Mouse (Mus musculus) retina, adult 2 months (tissue): ENCODE results near the gene Atcay.
"Not testable (repeated sequence)": the region's sequence is repeated elsewhere in the genome, so short reads cannot be mapped to it uniquely, and the experiment has no call there.

ENCODE experiments used
- DNase-seq: peaks from one replicate; pipeline ENCODE4 v3.0.0-alpha.2; 2012; ENCODE audit warnings: low read depth, low spot score

Atcay gene

GRCm38 (mm10) chr10:81179451-81180342 lies 50.9 kb downstream of the Atcay start:
- no peak for DNase-seq

- no peak for DNase-seq
These were observed 51.7 kb downstream of the Atcay start for GRCm38 (mm10) chr10:81178927-81179326.

- DNase-seq = no peak
These were observed 52.5 kb downstream of the Atcay start for GRCm38 (mm10) chr10:81177958-81178712.

- DNase-seq = no peak
These were observed 53.1 kb downstream of the Atcay start for GRCm38 (mm10) chr10:81177491-81177925.

GRCm38 (mm10) chr10:81176466-81177271 lies 54.0 kb downstream of the Atcay start, which contains the start of gene Eef2:
Eef2 (plus strand) TSS chr10:81176631.
- peak; percentile 97 for DNase-seq

GRCm38 (mm10) chr10:81175936-81176465 lies 54.6 kb downstream of the Atcay start:
- DNase-seq = no peak

- DNase-seq = not testable (repeated sequence)
These were observed 55.3 kb downstream of the Atcay start for GRCm38 (mm10) chr10:81175345-81175701.

GRCm38 (mm10) chr10:81174617-81175344 lies 55.9 kb downstream of the Atcay start:
- no peak for DNase-seq

- DNase-seq = peak; percentile 75
These were observed 57.5 kb downstream of the Atcay start for GRCm38 (mm10) chr10:81173132-81173531.

GRCm38 (mm10) chr10:81169411-81169900 lies 61.2 kb downstream of the Atcay start:
- not testable (repeated sequence) for DNase-seq

- no peak for DNase-seq
These were observed 62.0 kb downstream of the Atcay start for GRCm38 (mm10) chr10:81168521-81169244.

GRCm38 (mm10) chr10:81168087-81168431 lies 62.6 kb downstream of the Atcay start:
- DNase-seq = no peak

- DNase-seq = peak; percentile 99
These were observed 63.2 kb downstream of the Atcay start, which contains the start of gene Pias4 for GRCm38 (mm10) chr10:81167200-81168086. Pias4 (minus strand) TSS chr10:81167923.

- DNase-seq = no peak
These were observed 65.5 kb downstream of the Atcay start for GRCm38 (mm10) chr10:81165118-81165517.

- no peak for DNase-seq
These were observed 68.3 kb downstream of the Atcay start for GRCm38 (mm10) chr10:81162318-81162652.

GRCm38 (mm10) chr10:81161602-81162317 lies 68.9 kb downstream of the Atcay start:
- no peak for DNase-seq

GRCm38 (mm10) chr10:81154736-81155135 lies 75.9 kb downstream of the Atcay start:
- DNase-seq = no peak
